Mouse (Mus musculus): ENCODE measurements around the gene T. TPM values are rescaled to one million over a fixed set of nuclear protein-coding genes. Genes with fewer than 3 reads are reported as not detected.

Gene T
- polyA plus RNA-seq, 1 experiment = not detected

DNA sequence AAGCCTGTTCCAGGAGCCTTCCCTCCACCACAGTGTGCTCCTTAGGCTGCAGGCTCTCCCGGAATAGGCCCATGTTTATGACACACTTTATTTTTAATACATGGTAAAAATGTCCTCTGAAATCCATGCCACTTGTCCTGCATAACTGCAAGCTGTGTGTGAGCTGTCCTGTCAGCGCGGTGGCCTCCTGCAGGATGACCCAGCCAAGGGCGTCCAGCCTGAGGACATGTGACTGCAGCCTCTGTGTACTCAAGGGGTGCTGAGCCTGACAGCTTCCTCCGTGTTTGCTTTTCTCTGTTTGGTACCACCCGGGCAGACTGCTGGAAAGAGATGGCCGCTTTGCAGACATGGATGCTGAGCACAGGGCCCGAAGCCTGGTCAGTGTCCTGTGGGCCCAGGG lies 17.4 kb upstream of the T start:
- no peaks in the 10 kb centered on the region for H3K4me1 ChIP-seq (ENCODE audit: control insufficient read depth, insufficient read depth, low read length)
- H3K36me3 ChIP-seq (ENCODE audit: control insufficient read depth, insufficient read depth, low read length) = no peaks in the 10 kb centered on the region
- no peak overlapping the region for H3K4me3 ChIP-seq (ENCODE audit: insufficient read depth, low read depth, low read length)
- TF ChIP-seq CTCF (conservative IDR thresholded peaks at IDR 0.05; ENCODE audit: insufficient read depth, insufficient read length, low read depth, low read length) = no peak
- TF ChIP-seq POLR2A (IDR thresholded peaks at IDR 0.05; ENCODE audit: low read depth, low read length) = no peak
- no peaks in the 10 kb centered on the region for H3K27me3 ChIP-seq (replicated peaks; ENCODE audit: control insufficient read depth, insufficient read depth, low read length)
- H3K27ac ChIP-seq (ENCODE audit: insufficient read depth, low read depth, low read length) = no peak overlapping the region
- DNase-seq = no peak
- 76% methylated on average over 8 of the region's 8 CpGs for WGBS

DNA sequence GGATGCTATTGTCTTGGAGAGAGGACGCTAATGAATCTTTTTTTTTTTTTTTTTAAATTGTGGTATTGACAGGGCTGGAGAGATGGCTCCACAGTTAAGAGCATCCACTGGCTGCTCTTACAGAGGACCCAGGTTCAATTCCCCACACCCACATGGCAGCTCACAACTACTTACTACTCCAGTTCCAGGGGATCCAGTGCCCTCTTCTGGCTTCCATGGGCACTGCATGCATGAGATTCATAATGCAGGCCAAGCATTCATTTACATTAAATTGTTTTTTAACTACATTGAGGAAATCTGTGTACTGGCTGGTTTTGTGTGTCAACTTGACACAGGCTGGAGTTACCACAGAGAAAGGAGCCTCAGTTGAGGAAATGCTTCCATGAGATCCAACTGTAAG lies 13.5 kb upstream of the T start:
- H3K36me3 ChIP-seq (ENCODE audit: control insufficient read depth, insufficient read depth, low read length) = no peaks in the 10 kb centered on the region
- DNase-seq = peak; percentile 8
- TF ChIP-seq POLR2A (IDR thresholded peaks at IDR 0.05; ENCODE audit: low read depth, low read length) (no peak), CTCF (conservative IDR thresholded peaks at IDR 0.05; ENCODE audit: insufficient read depth, insufficient read length, low read depth, low read length) (0 out of 2 replicates have a peak, but pooled peaks have one; percentile 25)
- 36% methylated on average over 1 of the region's 1 CpGs for WGBS
- H3K27me3 ChIP-seq (replicated peaks; ENCODE audit: control insufficient read depth, insufficient read depth, low read length) = no peaks in the 10 kb centered on the region
- H3K27ac ChIP-seq (ENCODE audit: insufficient read depth, low read depth, low read length) = no peak overlapping the region
- no peaks in the 10 kb centered on the region for H3K4me1 ChIP-seq (ENCODE audit: control insufficient read depth, insufficient read depth, low read length)
- no peak overlapping the region for H3K4me3 ChIP-seq (ENCODE audit: insufficient read depth, low read depth, low read length)

DNA sequence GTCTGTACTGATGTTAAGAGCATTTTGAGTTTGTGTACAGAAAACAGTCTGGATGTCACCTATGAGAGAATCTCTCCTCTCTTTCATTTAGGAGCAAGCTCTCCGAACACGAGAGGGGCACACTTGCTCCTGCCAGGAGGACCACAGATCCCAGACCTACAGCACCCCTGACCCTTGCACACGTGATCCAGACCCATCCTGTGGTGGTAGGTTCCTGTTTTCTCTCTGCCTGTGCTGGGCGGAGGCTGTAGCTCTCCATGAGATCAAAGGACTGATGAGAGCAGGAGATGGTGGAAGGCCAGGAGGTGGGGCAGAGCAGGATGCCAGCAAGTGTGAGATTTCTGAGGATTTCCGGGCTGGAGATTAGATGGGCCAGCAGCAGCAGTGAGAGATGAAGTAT lies 12.7 kb upstream of the T start:
- no peak for DNase-seq
- WGBS = 46% methylated on average over 5 of the region's 5 CpGs
- H3K4me1 ChIP-seq (ENCODE audit: control insufficient read depth, insufficient read depth, low read length) = no peaks in the 10 kb centered on the region
- TF ChIP-seq CTCF (conservative IDR thresholded peaks at IDR 0.05; ENCODE audit: insufficient read depth, insufficient read length, low read depth, low read length) = no peak
- no peak for TF ChIP-seq POLR2A (IDR thresholded peaks at IDR 0.05; ENCODE audit: low read depth, low read length)
- no peak overlapping the region for H3K4me3 ChIP-seq (ENCODE audit: insufficient read depth, low read depth, low read length)
- H3K27me3 ChIP-seq (replicated peaks; ENCODE audit: control insufficient read depth, insufficient read depth, low read length) = no peaks in the 10 kb centered on the region
- no peaks in the 10 kb centered on the region for H3K36me3 ChIP-seq (ENCODE audit: control insufficient read depth, insufficient read depth, low read length)
- H3K27ac ChIP-seq (ENCODE audit: insufficient read depth, low read depth, low read length) = no peak overlapping the region

DNA sequence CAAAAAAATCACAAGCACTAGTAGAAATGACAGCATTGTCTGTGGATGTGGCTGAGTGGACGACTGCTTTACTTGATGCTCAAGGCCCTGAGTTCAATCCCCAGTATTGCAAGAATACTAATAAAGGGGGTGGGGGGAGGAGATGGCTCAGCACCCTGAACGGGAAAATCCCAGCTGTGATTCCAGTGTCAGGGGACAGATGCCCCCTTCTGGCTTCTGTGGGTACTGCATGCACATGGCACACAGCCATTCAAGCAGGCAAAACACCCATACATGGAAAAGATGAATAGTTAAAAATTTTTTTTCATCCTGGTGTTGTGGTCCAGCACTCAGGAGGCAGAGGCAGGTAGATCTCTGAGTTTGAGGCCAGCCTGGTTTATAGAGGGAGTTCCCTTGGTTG lies 10.9 kb upstream of the T start:
- H3K27me3 ChIP-seq (replicated peaks; ENCODE audit: control insufficient read depth, insufficient read depth, low read length) = no peaks in the 10 kb centered on the region
- no peak overlapping the region for H3K4me3 ChIP-seq (ENCODE audit: insufficient read depth, low read depth, low read length)
- no peaks in the 10 kb centered on the region for H3K4me1 ChIP-seq (ENCODE audit: control insufficient read depth, insufficient read depth, low read length)
- TF ChIP-seq POLR2A (IDR thresholded peaks at IDR 0.05; ENCODE audit: low read depth, low read length) = no peak
- TF ChIP-seq CTCF (conservative IDR thresholded peaks at IDR 0.05; ENCODE audit: insufficient read depth, insufficient read length, low read depth, low read length) = peak; percentile 60
- DNase-seq = peak; percentile 37
- no peak overlapping the region for H3K27ac ChIP-seq (ENCODE audit: insufficient read depth, low read depth, low read length)
- H3K36me3 ChIP-seq (ENCODE audit: control insufficient read depth, insufficient read depth, low read length) = no peaks in the 10 kb centered on the region
- 59% methylated on average over 2 of the region's 2 CpGs for WGBS

- Histone ChIP-seq H3K4me1 (ENCODE audit: control insufficient read depth, insufficient read depth, low read length) (no peaks in the 10 kb centered on the region), H3K36me3 (ENCODE audit: control insufficient read depth, insufficient read depth, low read length) (no peaks in the 10 kb centered on the region), H3K27me3 (replicated peaks; ENCODE audit: control insufficient read depth, insufficient read depth, low read length) (no peaks in the 10 kb centered on the region), H3K27ac (ENCODE audit: insufficient read depth, low read depth, low read length) (no peak overlapping the region), H3K4me3 (ENCODE audit: insufficient read depth, low read depth, low read length) (no peak overlapping the region)
- DNase-seq = no peak
- WGBS = 6% methylated on average over 16 of the region's 16 CpGs
- TF ChIP-seq CTCF (conservative IDR thresholded peaks at IDR 0.05; ENCODE audit: insufficient read depth, insufficient read length, low read depth, low read length) = no peak
- no peak for TF ChIP-seq POLR2A (IDR thresholded peaks at IDR 0.05; ENCODE audit: low read depth, low read length)
Measured at GRCm38 (mm10) chr17:8429436-8429835, 4.8 kb upstream of the T start.

GRCm38 (mm10) chr17:8429896-8430295 lies 4.3 kb upstream of the T start:
- Histone ChIP-seq H3K27ac (ENCODE audit: insufficient read depth, low read depth, low read length) (no peak overlapping the region), H3K36me3 (ENCODE audit: control insufficient read depth, insufficient read depth, low read length) (no peaks in the 10 kb centered on the region), H3K27me3 (replicated peaks; ENCODE audit: control insufficient read depth, insufficient read depth, low read length) (no peaks in the 10 kb centered on the region), H3K4me3 (ENCODE audit: insufficient read depth, low read depth, low read length) (no peak overlapping the region), H3K4me1 (ENCODE audit: control insufficient read depth, insufficient read depth, low read length) (no peaks in the 10 kb centered on the region)
- TF ChIP-seq CTCF (conservative IDR thresholded peaks at IDR 0.05; ENCODE audit: insufficient read depth, insufficient read length, low read depth, low read length) = no peak
- TF ChIP-seq POLR2A (IDR thresholded peaks at IDR 0.05; ENCODE audit: low read depth, low read length) = no peak
- no peak for DNase-seq
- WGBS = 17% methylated on average over 5 of the region's 5 CpGs

DNA sequence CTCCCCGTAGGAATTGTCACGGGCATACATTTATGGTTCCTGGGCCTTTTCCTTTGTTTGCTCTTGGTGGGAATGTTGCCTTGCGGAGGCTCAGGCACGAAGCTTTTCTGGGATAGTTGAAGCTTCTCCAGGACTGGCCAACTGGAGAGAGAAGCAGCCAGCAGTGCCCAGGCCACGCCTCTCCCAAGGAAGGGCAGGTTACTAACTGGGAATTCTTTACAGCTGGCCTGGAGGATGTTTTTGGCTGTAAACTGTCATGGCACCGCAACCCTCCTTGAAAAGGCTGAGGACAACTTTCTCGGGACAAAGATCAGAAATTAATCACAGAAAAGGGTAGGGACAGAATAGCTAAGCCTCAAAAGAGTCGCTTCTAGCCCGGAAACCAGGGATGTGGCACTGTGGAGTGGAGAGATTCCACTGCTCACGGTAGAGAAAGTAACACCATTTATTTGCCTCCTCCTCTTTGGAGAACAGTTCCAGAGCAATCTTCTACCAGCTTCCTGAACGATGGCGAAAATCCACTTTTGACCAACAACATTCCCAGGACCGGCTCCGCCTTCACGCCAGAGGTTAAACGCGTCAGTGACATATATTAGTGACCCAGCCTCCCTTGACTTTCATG lies 1.9 kb upstream of the T start:
- Histone ChIP-seq H3K27ac (ENCODE audit: insufficient read depth, low read depth, low read length) (no peak overlapping the region), H3K4me1 (ENCODE audit: control insufficient read depth, insufficient read depth, low read length) (no peaks in the 10 kb centered on the region), H3K36me3 (ENCODE audit: control insufficient read depth, insufficient read depth, low read length) (no peaks in the 10 kb centered on the region), H3K4me3 (ENCODE audit: insufficient read depth, low read depth, low read length) (no peak overlapping the region), H3K27me3 (replicated peaks; ENCODE audit: control insufficient read depth, insufficient read depth, low read length) (no peaks in the 10 kb centered on the region)
- no peak for DNase-seq
- 5% methylated on average over 17 of the region's 17 CpGs for WGBS
- TF ChIP-seq POLR2A (IDR thresholded peaks at IDR 0.05; ENCODE audit: low read depth, low read length) (no peak), CTCF (conservative IDR thresholded peaks at IDR 0.05; ENCODE audit: insufficient read depth, insufficient read length, low read depth, low read length) (no peak)
